Mouse (Mus musculus): ENCODE data around the gene Pfn5. TPM values are rescaled to one million over a fixed set of nuclear protein-coding genes. Genes with fewer than 3 reads are reported as not detected.
"Not testable (repeated sequence)": the region's sequence is repeated elsewhere in the genome, so short reads cannot be mapped to it uniquely, and the experiment has no call there.

Pfn5 gene
- total RNA-seq (2021), result not detected
- long read RNA-seq, experiment 1, result 0 reads
- long read RNA-seq, experiment 2, result 0 reads

- no peak for DNase-seq
These were observed at the start of gene Pfn5, which contains the start of gene Asb12 for GRCm38 (mm10) chrX:95557887-95558286. Gene Pfn5 (plus strand): TSS chrX:95558104. Gene Asb12 (minus strand): TSS chrX:95557987.

GRCm38 (mm10) chrX:95523883-95524282, 34.0 kb upstream of the Pfn5 start:
- DNase-seq, result no peak

GRCm38 (mm10) chrX:95525166-95525565, 32.7 kb upstream of the Pfn5 start:
- DNase-seq, result no peak

GRCm38 (mm10) chrX:95535493-95535892, 22.4 kb upstream of the Pfn5 start:
- not testable (repeated sequence) for DNase-seq

GRCm38 (mm10) chrX:95554321-95554720, 3.6 kb upstream of the Pfn5 start:
- DNase-seq, result no peak

- DNase-seq, result no peak
These were observed 42.7 kb downstream of the Pfn5 start for GRCm38 (mm10) chrX:95600609-95601008.

Other genes with a start within 250 kb of the Pfn5 start
- gene Amer1, start 113.2 kb upstream of the Pfn5 start, total RNA-seq (2021), result 10 to 100 TPM in 1 of 2 experiments, 1 to 10 TPM in 1; 9.9 to 12.2 TPM
- 10 to 100 TPM; 55.3 to 56.7 TPM for gene Asb12, start 117 bp upstream of the Pfn5 start, total RNA-seq (2021)
- 1 to 10 TPM; 2.3 to 2.6 TPM for gene Zc4h2, start 100.4 kb downstream of the Pfn5 start, total RNA-seq (2021)
- 1 to 10 TPM; 1.7 to 1.8 TPM for gene Zc3h12b, start 153.6 kb downstream of the Pfn5 start, total RNA-seq (2021)

Data from gastrocnemius, postnatal 10 days (tissue).